Comparison of ENCODE assay signal across 9 mouse cellular contexts in genomic region chr5:147399843-147400504, GRCm38 (mm10). TPM values are rescaled to one million over a fixed set of nuclear protein-coding genes. Genes with fewer than 3 reads are reported as not detected.
DNase-seq lines count a peak whose midpoint lies in the region; ATAC-seq lines count a peak whose summit lies in the region.
"Had no signal": no experiment of that assay in that cellular context is flagged by ENCODE, and none has a peak within 500 bp of the region (broad histone marks: within the 10 kb centered on the region; RNA-seq: fewer than 3 reads in every experiment).

Gene Flt3 (minus strand): TSS chr5:147400489.

- no peaks in the 10 kb centered on the region for H3K9me3 ChIP-seq in embryonic facial prominence, embryonic 14.5 days (ENCODE audit: control insufficient read depth, low read length)
- H3K9me3 ChIP-seq in hindbrain, embryonic 16.5 days (ENCODE audit: control insufficient read depth, low read length): no peaks in the 10 kb centered on the region
- H3K9me3 ChIP-seq in liver, embryonic 12.5 days (replicated peaks): no peaks in the 10 kb centered on the region

- peak within 1 kb of the TSS; percentile 73 for H3K4me2 ChIP-seq in embryonic facial prominence, embryonic 14.5 days (ENCODE audit: low read depth, low read length)
- peak within 1 kb of the TSS; percentile 97 for H3K4me2 ChIP-seq in hindbrain, embryonic 16.5 days (ENCODE audit: low read length)
- peak within 1 kb of the TSS; percentile 56 for H3K4me2 ChIP-seq in liver, embryonic 12.5 days

- H3K27ac ChIP-seq in embryonic facial prominence, embryonic 14.5 days (replicated peaks; ENCODE audit: low read depth, low read length): no peak within 1 kb of the TSS
- H3K27ac ChIP-seq in hindbrain, embryonic 16.5 days (ENCODE audit: low read depth, low read length): no peak within 1 kb of the TSS
- no peak within 1 kb of the TSS for H3K27ac ChIP-seq in liver, embryonic 12.5 days
- H3K27ac ChIP-seq: macrophage had no signal

- intact Hi-C loops in gastrocnemius, postnatal 14 days (cut with DNase I; ENCODE audit: low total_unique reads): no loop called here

- H3K27me3 ChIP-seq in embryonic facial prominence, embryonic 14.5 days (replicated peaks; ENCODE audit: control insufficient read depth, insufficient read depth, low read length): peaks cover 51% of the 10 kb centered on the region
- peaks cover 25% of the 10 kb centered on the region for H3K27me3 ChIP-seq in hindbrain, embryonic 16.5 days (replicated peaks; ENCODE audit: control insufficient read depth, insufficient read depth, low read length)
- peaks cover 52% of the 10 kb centered on the region for H3K27me3 ChIP-seq in liver, embryonic 12.5 days (replicated peaks)

- peak within 1 kb of the TSS; percentile 43 for H3K4me3 ChIP-seq in embryonic facial prominence, embryonic 14.5 days (ENCODE audit: low read depth, low read length)
- H3K4me3 ChIP-seq in hindbrain, embryonic 16.5 days (ENCODE audit: low read length): peak within 1 kb of the TSS; percentile 59
- peak within 1 kb of the TSS; percentile 39 for H3K4me3 ChIP-seq in liver, embryonic 12.5 days

- H3K36me3 ChIP-seq in embryonic facial prominence, embryonic 14.5 days (ENCODE audit: control insufficient read depth, insufficient read depth, low read length): no peaks in the 10 kb centered on the region
- no peaks in the 10 kb centered on the region for H3K36me3 ChIP-seq in hindbrain, embryonic 16.5 days (ENCODE audit: control insufficient read depth, insufficient read depth, low read length)
- H3K36me3 ChIP-seq in liver, embryonic 12.5 days: no peaks in the 10 kb centered on the region

- peak; percentile 13 for DNase-seq in gastrocnemius, postnatal 14 days
- DNase-seq in gastrocnemius, adult 8-10 months (ENCODE audit: low spot score in 2 of 2): no peak
- peak; percentile 60 for DNase-seq in ZHBTc4 (ENCODE audit: low read depth, low spot score)
- DNase-seq in embryonic facial prominence, embryonic 14.5 days (ENCODE audit: low spot score): peak; percentile 47
- peak; percentile 63 for DNase-seq in neural tube, embryonic 10.5 days (ENCODE audit: extremely low spot score, low spot score)
- no peak for DNase-seq in urinary bladder, postnatal 10 days (ENCODE audit: low spot score)

- H3K9ac ChIP-seq in embryonic facial prominence, embryonic 14.5 days (ENCODE audit: low read depth, low read length): peak within 1 kb of the TSS; percentile 46; the same call in 1 of the 2 replicates
- H3K9ac ChIP-seq in hindbrain, embryonic 16.5 days (ENCODE audit: low read depth, low read length): peak within 1 kb of the TSS; percentile 74
- H3K9ac ChIP-seq in liver, embryonic 12.5 days: no peak within 1 kb of the TSS

- under 1% methylated on average over 22 of the region's 56 CpGs for WGBS in embryonic facial prominence, embryonic 14.5 days
- WGBS in hindbrain, embryonic 16.5 days: under 1% methylated on average over 49 of the region's 56 CpGs
- WGBS in liver, embryonic 12.5 days (ENCODE audit: insufficient replicate concordance): 2% methylated on average over 56 of the region's 56 CpGs

- H3K4me1 ChIP-seq in embryonic facial prominence, embryonic 14.5 days (ENCODE audit: control insufficient read depth, insufficient read depth, low read length): peaks cover 4% of the 10 kb centered on the region; the same call in 1 of the 2 replicates
- H3K4me1 ChIP-seq in hindbrain, embryonic 16.5 days (ENCODE audit: control insufficient read depth, insufficient read depth, low read depth, low read length): peaks cover 9% of the 10 kb centered on the region; the same call in 1 of the 2 replicates
- peaks cover 7% of the 10 kb centered on the region; the same call in 1 of the 2 replicates for H3K4me1 ChIP-seq in liver, embryonic 12.5 days

- peak; percentile 77 for ATAC-seq in embryonic facial prominence, embryonic 14.5 days (ENCODE audit: low read depth)
- ATAC-seq in hindbrain, embryonic 16.5 days: peak; percentile 87
- ATAC-seq in liver, embryonic 12.5 days: peak; percentile 65

RNA-seq across cellular contexts. Expression of gene Flt3, which starts in this region (rescaled TPM):
- not detected for total RNA-seq in gastrocnemius, postnatal 14 days (2021)
- total RNA-seq in gastrocnemius, adult 8-10 months (2022): not detected
- 0.35 and 0.45 TPM in 2 replicates for polyA plus RNA-seq in embryonic facial prominence, embryonic 14.5 days (2014; fragmentation: Nextera tagmentation; extraction: Ambion mirVana)
- 1.8 and 2.3 TPM in 2 replicates for polyA plus RNA-seq in hindbrain, embryonic 16.5 days (2015; fragmentation: Nextera tagmentation; extraction: Ambion mirVana)
- polyA plus RNA-seq in liver, embryonic 12.5 days (2016; fragmentation: Nextera tagmentation; extraction: Ambion mirVana): 2.7 and 2.9 TPM in 2 replicates

Comparison
In these comparisons a context has a peak if more than half of its experiments do, and no peak if none do; other contexts are left out.
1. Peak in DNase-seq in gastrocnemius, postnatal 14 days; RNA of the gene not detected or under 1 TPM.
2. Peak in DNase-seq, ATAC-seq, H3K4me3 ChIP-seq, H3K9ac ChIP-seq and H3K4me2 ChIP-seq in embryonic facial prominence, embryonic 14.5 days; RNA of the gene not detected or under 1 TPM.
3. DNase-seq: peak in ZHBTc4 (single experiment) and neural tube, embryonic 10.5 days (single experiment); none in gastrocnemius, adult 8-10 months (0 of 2) and urinary bladder, postnatal 10 days (single experiment).
4. Peak in every context shown above with its lines, with median percentiles within 50 percentile points of each other: ATAC-seq, H3K4me2 ChIP-seq and H3K4me3 ChIP-seq.